ENCODE assay signal across 11 mouse cellular contexts in genomic region chrX:36487996-36488395, GRCm38 (mm10). TPM values are rescaled to one million over a fixed set of nuclear protein-coding genes. Genes with fewer than 3 reads are reported as not detected.
DNase-seq lines count a peak whose midpoint lies in the region; ATAC-seq and TF ChIP-seq lines count a peak whose summit lies in the region.
"Had no signal": no experiment of that assay in that cellular context is flagged by ENCODE, and none has a peak within 500 bp of the region (broad histone marks: within the 10 kb centered on the region; RNA-seq: fewer than 3 reads in every experiment).

No protein-coding gene starts in this region.

- no peaks in the 10 kb centered on the region for H3K36me3 ChIP-seq in heart, postnatal 0 days (replicated peaks; ENCODE audit: control insufficient read depth, insufficient read depth, low read length)
- H3K36me3 ChIP-seq in splenic B cell, adult 2 months (ENCODE audit: control insufficient read depth, insufficient read depth, low read length, poor library complexity, severe bottlenecking) = no peaks in the 10 kb centered on the region
- H3K36me3 ChIP-seq: heart, embryonic 15.5 days; limb, embryonic 15.5 days had no signal

- no peaks in the 10 kb centered on the region for H3K4me1 ChIP-seq in heart, postnatal 0 days (ENCODE audit: control insufficient read depth, insufficient read depth)
- H3K4me1 ChIP-seq: heart, embryonic 15.5 days; limb, embryonic 15.5 days had no signal

- no peaks in the 10 kb centered on the region for H3K9me3 ChIP-seq in heart, postnatal 0 days (replicated peaks; ENCODE audit: control insufficient read depth, low read length)
- H3K9me3 ChIP-seq: heart, embryonic 15.5 days; limb, embryonic 15.5 days had no signal

- 39% methylated on average over 7 of the region's 7 CpGs for whole genome bisulfite sequencing in heart, postnatal 0 days

- no peak overlapping the region for H3K4me3 ChIP-seq in heart, postnatal 0 days (ENCODE audit: low read depth, low read length)
- H3K4me3 ChIP-seq: heart, embryonic 15.5 days; limb, embryonic 15.5 days had no signal

- TF ChIP-seq POLR2A in brain, embryonic 14.5 days (IDR thresholded peaks at IDR 0.05; ENCODE audit: borderline replicate concordance, extremely low read depth, insufficient read depth, insufficient read length, poor library complexity, severe bottlenecking) = no peak

- H3K4me2 ChIP-seq in heart, postnatal 0 days (ENCODE audit: low read depth, low read length) = no peak overlapping the region
- H3K4me2 ChIP-seq: heart, embryonic 15.5 days; limb, embryonic 15.5 days had no signal

- DNase-seq in heart, postnatal 0 days (ENCODE audit: low spot score) = no peak
- DNase-seq in heart, postnatal 36 days = no peak
- peak; percentile 6 for DNase-seq in lung, postnatal 36 days
- DNase-seq in lung, postnatal 25 days (ENCODE audit: low spot score) = no peak
- peak; percentile 19 for DNase-seq in brain, embryonic 14.5 days (ENCODE audit: low read depth)
- DNase-seq in splenic B cell, adult 2 months (ENCODE audit: low read depth, low spot score) = peak; percentile 15
- DNase-seq in frontal cortex, adult 2 months (ENCODE audit: extremely low spot score in 1 of 2, low spot score in 1 of 2) = no peak
- no peak for DNase-seq in layer of hippocampus, adult 8-10 months (ENCODE audit: low spot score in 2 of 2)

- no peak for TF ChIP-seq EP300 in heart, postnatal 0 days (IDR thresholded peaks at IDR 0.05; ENCODE audit: low read depth)

- ATAC-seq in heart, postnatal 0 days (ENCODE audit: insufficient read depth, low read depth) = no peak

- no peak overlapping the region for H3K27ac ChIP-seq in heart, postnatal 0 days (ENCODE audit: low read depth)
- H3K27ac ChIP-seq: heart, embryonic 15.5 days; limb, embryonic 15.5 days had no signal

- intact Hi-C loops in heart, postnatal 36 days (cut with DNase I) = no loop called here

- H3K9ac ChIP-seq in heart, postnatal 0 days (replicated peaks; ENCODE audit: low read depth, low read length) = no peak overlapping the region
- H3K9ac ChIP-seq: heart, embryonic 15.5 days; limb, embryonic 15.5 days had no signal

- peak; percentile 42 for TF ChIP-seq CTCF in heart, postnatal 0 days (IDR thresholded peaks at IDR 0.05; ENCODE audit: low read depth)
- peak; percentile 45; the same call in 1 of the 2 replicates for TF ChIP-seq CTCF in brain, embryonic 14.5 days (IDR thresholded peaks at IDR 0.05; ENCODE audit: borderline replicate concordance, extremely low read depth, insufficient read depth, insufficient read length)

- no peaks in the 10 kb centered on the region for H3K27me3 ChIP-seq in heart, postnatal 0 days (ENCODE audit: control insufficient read depth, insufficient read depth, low read length)
- no peaks in the 10 kb centered on the region for H3K27me3 ChIP-seq in splenic B cell, adult 2 months (ENCODE audit: control insufficient read depth, insufficient read depth, low read length, poor library complexity, severe bottlenecking)
- H3K27me3 ChIP-seq: heart, embryonic 15.5 days; limb, embryonic 15.5 days had no signal

RNA-seq across cellular contexts. Expression of gene Gm14569, which starts 3.6 kb away (rescaled TPM):
- not detected in 2 replicates for total RNA-seq in heart, postnatal 0 days (2014; rRNA removed; ENCODE audit: low replicate concordance)
- polyA plus RNA-seq in heart, postnatal 0 days (2015; fragmentation: Nextera tagmentation; extraction: Ambion mirVana) = not detected in 2 replicates
- not detected for total RNA-seq in heart, postnatal 36 days (2021)
- polyA plus RNA-seq in brain, embryonic 14.5 days (2012; rRNA removed) = 0.11 TPM in 1 of 2 replicates, not detected in the other
- 0.25 and 0.34 TPM in 2 replicates for polyA plus RNA-seq in frontal cortex, adult 2 months (2012; rRNA removed)
- total RNA-seq in layer of hippocampus, adult 8-10 months (2022) = 1 to 10 TPM in 2 of 4 experiments, under 1 TPM in 1, not detected in 1; 0.50 to 2.0 (median 1.5) TPM
- polyA plus RNA-seq: heart, embryonic 15.5 days; large intestine, adult 2 months; limb, embryonic 15.5 days had no signal

Comparison
In these comparisons a context has a peak if more than half of its experiments do, and no peak if none do; other contexts are left out.
1. DNase-seq: peak in lung, postnatal 36 days (single experiment), brain, embryonic 14.5 days (single experiment) and splenic B cell, adult 2 months (single experiment); none in heart, postnatal 0 days (single experiment), heart, postnatal 36 days (0 of 2), lung, postnatal 25 days (single experiment), frontal cortex, adult 2 months (0 of 2) and layer of hippocampus, adult 8-10 months (0 of 2).